Mouse (Mus musculus): ENCODE measurements around the gene Tmem167. TPM values are rescaled to one million over a fixed set of nuclear protein-coding genes. Genes with fewer than 3 reads are reported as not detected.
A peak's percentile ranks its signal among the peaks of the same experiment; 100 is the strongest.

Gene Tmem167
- polyA plus RNA-seq, 1 experiment from 2014 or later: 57.2 TPM

DNA sequence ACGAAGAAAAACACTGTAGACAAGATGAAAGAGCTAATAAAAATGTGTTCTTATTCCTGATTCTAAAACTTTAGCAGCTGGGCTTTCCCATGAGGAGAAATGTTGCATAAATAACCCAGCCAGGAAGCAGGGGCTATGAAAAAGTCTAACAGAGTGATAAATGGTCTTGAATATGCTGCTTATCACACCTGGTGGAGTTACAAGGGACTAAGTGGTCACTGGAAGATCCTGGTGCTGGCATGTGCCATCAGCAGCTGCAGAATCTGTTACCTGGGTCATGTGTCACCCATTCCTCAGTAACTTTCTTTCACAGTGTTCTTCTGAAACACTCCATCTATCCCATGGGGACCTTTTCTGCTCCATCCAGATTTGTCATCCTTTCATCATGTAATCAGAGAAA, 22.8 kb downstream of the Tmem167 start:
- DNase-seq: no peak
- ATAC-seq (ENCODE audit: low FRiP score, low TSS enrichment): no peak
- Histone ChIP-seq H3K9ac (replicated peaks; ENCODE audit: low read length) (no peak overlapping the region), H3K4me2 (ENCODE audit: low read length) (no peak overlapping the region), H3K27ac (replicated peaks; ENCODE audit: low read depth, low read length) (no peak overlapping the region), H3K9me3 (ENCODE audit: control insufficient read depth, low read length) (no peaks in the 10 kb centered on the region), H3K36me3 (ENCODE audit: control insufficient read depth, insufficient read depth, low read length) (no peaks in the 10 kb centered on the region), H3K27me3 (ENCODE audit: control insufficient read depth, insufficient read depth, low read length) (no peaks in the 10 kb centered on the region), H3K4me1 (ENCODE audit: control insufficient read depth, insufficient read depth, low read length) (no peaks in the 10 kb centered on the region), H3K4me3 (replicated peaks; ENCODE audit: low read depth, low read length) (no peak overlapping the region)
- 88% methylated on average over 1 of the region's 1 CpGs for WGBS

DNA sequence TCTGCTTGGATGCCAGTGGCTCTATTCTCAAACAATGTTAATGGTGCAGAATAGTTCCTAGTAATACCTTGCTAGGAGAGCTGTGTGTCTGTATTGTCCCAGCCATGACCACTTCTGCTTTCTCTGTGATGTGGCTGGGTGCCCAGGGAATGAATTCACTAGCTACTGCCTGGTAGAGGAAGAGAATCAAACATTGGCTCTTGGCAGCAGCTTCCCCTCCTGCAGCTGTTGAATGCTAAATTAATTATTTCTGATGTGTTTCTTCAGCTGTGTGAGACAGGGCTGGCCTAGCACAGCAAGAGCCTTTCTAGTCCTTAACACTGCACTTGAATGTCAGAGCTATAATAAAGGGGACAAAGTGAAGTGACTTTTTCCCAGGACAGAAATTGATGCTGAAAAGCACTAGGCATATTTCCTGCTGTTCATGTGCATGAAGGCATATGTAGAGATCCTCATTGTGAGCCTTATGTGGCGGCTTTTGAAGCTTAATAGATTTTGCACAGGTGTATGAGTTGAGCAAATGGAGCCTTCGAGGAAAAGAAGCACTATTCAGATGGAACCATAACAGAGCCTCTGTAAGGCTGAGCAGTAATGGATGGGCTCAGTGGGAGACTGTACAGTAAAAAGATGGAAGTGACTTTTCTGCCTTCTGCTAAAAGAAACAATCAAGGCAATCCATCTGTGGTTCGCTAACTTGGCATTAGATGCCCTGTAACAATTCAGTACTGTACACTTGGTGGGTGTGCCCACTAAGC, 47.4 kb downstream of the Tmem167 start:
- no peak overlapping the region for H3K9ac ChIP-seq (replicated peaks; ENCODE audit: low read length)
- no peaks in the 10 kb centered on the region for H3K9me3 ChIP-seq (ENCODE audit: control insufficient read depth, low read length)
- 0 out of 2 replicates have a peak overlapping the region, but pooled peaks have one; percentile 0 for H3K27ac ChIP-seq (replicated peaks; ENCODE audit: low read depth, low read length)
- H3K4me2 ChIP-seq (ENCODE audit: low read length): no peak overlapping the region
- H3K4me3 ChIP-seq (replicated peaks; ENCODE audit: low read depth, low read length): no peak overlapping the region
- WGBS: 75% methylated on average over 3 of the region's 3 CpGs
- H3K36me3 ChIP-seq (ENCODE audit: control insufficient read depth, insufficient read depth, low read length): no peaks in the 10 kb centered on the region
- ATAC-seq (ENCODE audit: low FRiP score, low TSS enrichment): no peak
- H3K27me3 ChIP-seq (ENCODE audit: control insufficient read depth, insufficient read depth, low read length): no peaks in the 10 kb centered on the region
- peak; percentile 51 for DNase-seq
- H3K4me1 ChIP-seq (ENCODE audit: control insufficient read depth, insufficient read depth, low read length): no peaks in the 10 kb centered on the region

DNA sequence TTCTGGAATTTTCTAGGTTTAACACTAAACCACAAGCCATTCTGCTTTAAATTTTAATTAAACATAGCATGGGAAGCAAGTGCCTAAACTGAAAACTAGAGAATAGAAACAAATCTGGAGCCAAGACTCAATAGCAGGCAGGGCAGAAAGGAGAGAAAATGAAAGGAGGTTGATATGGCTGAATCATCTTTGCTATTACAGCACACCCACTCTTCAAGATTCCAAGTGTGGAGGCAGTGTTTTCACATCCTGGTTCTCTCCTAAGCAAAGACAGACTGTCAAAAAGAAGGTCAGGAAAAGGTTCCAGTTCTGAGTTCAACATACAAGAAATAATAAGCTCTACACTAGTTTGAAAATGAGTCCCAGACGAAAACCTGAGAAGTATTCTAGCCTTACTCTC, 52.8 kb downstream of the Tmem167 start:
- ATAC-seq (ENCODE audit: low FRiP score, low TSS enrichment) (no peak), DNase-seq (no peak)
- Histone ChIP-seq H3K4me2 (ENCODE audit: low read length) (no peak overlapping the region), H3K9ac (replicated peaks; ENCODE audit: low read length) (no peak overlapping the region), H3K27ac (replicated peaks; ENCODE audit: low read depth, low read length) (no peak overlapping the region), H3K36me3 (ENCODE audit: control insufficient read depth, insufficient read depth, low read length) (no peaks in the 10 kb centered on the region), H3K9me3 (ENCODE audit: control insufficient read depth, low read length) (no peaks in the 10 kb centered on the region), H3K27me3 (ENCODE audit: control insufficient read depth, insufficient read depth, low read length) (no peaks in the 10 kb centered on the region), H3K4me3 (replicated peaks; ENCODE audit: low read depth, low read length) (no peak overlapping the region), H3K4me1 (ENCODE audit: control insufficient read depth, insufficient read depth, low read length) (no peaks in the 10 kb centered on the region)
- WGBS: 97% methylated on average over 1 of the region's 1 CpGs

DNA sequence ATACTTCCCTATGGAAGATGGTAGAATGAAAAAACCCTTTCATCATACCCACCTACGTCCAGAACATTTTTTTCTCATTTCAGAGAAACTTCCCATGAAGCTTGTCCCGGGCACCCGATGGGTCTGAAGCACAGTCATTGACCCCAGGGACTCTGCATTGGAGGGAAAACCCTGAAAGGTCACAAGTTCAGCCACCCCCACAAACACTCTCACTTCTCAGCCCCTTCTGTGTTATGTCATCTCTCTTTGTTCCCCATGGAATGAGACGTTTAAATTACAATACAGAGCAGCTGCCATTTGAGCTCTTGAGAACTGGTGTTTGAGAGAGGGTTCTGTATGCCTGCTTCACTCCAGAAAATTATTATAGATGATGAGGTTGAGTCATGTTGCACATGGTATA, 54.3 kb downstream of the Tmem167 start:
- Histone ChIP-seq H3K4me2 (ENCODE audit: low read length) (no peak overlapping the region), H3K4me3 (replicated peaks; ENCODE audit: low read depth, low read length) (no peak overlapping the region), H3K9me3 (ENCODE audit: control insufficient read depth, low read length) (no peaks in the 10 kb centered on the region), H3K27me3 (ENCODE audit: control insufficient read depth, insufficient read depth, low read length) (no peaks in the 10 kb centered on the region), H3K36me3 (ENCODE audit: control insufficient read depth, insufficient read depth, low read length) (no peaks in the 10 kb centered on the region), H3K4me1 (ENCODE audit: control insufficient read depth, insufficient read depth, low read length) (no peaks in the 10 kb centered on the region), H3K27ac (replicated peaks; ENCODE audit: low read depth, low read length) (no peak overlapping the region), H3K9ac (replicated peaks; ENCODE audit: low read length) (no peak overlapping the region)
- DNase-seq (no peak), ATAC-seq (ENCODE audit: low FRiP score, low TSS enrichment) (no peak)
- 13% methylated on average over 4 of the region's 4 CpGs for WGBS

DNA sequence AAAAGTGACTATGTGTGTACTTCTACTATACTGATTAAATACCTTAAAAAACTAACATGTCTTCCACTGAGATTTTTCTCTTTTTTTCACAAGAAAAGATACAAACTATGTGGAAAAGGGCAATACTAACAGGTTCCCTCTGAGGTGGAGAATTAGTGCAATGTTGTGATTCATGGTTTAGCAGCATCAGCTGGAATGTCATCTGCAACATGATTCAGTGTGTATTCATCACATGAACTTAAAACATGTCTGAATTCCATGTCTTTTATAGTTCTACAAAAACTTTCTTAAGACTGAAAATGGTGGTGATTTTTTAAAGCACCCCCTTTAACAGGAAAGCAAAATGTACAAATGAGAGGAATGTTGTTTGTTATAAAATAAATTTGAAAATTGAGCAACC, 63.0 kb downstream of the Tmem167 start:
- Histone ChIP-seq H3K27ac (replicated peaks; ENCODE audit: low read depth, low read length) (no peak overlapping the region), H3K9ac (replicated peaks; ENCODE audit: low read length) (no peak overlapping the region), H3K36me3 (ENCODE audit: control insufficient read depth, insufficient read depth, low read length) (no peaks in the 10 kb centered on the region), H3K4me3 (replicated peaks; ENCODE audit: low read depth, low read length) (no peak overlapping the region), H3K27me3 (ENCODE audit: control insufficient read depth, insufficient read depth, low read length) (no peaks in the 10 kb centered on the region), H3K4me2 (ENCODE audit: low read length) (no peak overlapping the region), H3K4me1 (ENCODE audit: control insufficient read depth, insufficient read depth, low read length) (no peaks in the 10 kb centered on the region), H3K9me3 (ENCODE audit: control insufficient read depth, low read length) (no peaks in the 10 kb centered on the region)
- no peak for ATAC-seq (ENCODE audit: low FRiP score, low TSS enrichment)
- no peak for DNase-seq

DNA sequence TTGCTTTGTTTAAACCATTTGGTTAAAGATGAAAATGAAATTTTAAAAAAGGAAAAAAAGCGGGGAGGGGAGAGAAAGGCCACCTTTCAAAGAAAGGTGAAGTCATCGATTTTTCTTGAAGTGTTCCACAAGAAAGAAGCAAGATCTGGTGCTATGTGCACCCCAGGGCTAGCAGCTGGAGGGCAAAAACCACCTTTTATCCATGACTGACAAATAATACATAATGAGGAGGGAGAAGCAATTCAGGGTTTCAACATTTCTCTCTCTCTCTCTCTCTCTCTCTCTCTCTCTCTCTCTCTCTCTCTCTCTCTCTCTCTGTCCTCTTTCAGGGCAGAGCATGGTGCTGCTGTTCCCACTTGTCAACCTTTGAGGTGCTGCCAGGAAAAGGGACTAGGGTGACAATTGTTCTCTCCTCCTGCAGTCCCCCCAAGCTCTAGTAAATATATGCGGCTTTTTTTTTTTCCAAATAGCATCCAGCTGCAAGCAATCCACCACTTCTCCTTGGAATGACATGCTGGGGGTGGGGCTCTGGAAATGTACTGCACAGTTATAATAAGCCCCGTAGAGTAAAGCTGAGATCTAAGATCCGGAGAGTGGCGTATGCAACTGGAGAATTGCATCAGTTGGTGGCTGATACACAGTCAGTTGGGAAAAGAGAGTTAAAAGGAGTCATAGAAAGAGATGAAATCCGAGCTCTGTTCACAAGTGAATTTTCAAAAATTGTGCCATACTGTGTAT, 63.8 kb downstream of the Tmem167 start:
- Histone ChIP-seq H3K4me2 (ENCODE audit: low read length) (peak overlapping the region; percentile 32), H3K36me3 (ENCODE audit: control insufficient read depth, insufficient read depth, low read length) (no peaks in the 10 kb centered on the region), H3K9me3 (ENCODE audit: control insufficient read depth, low read length) (no peaks in the 10 kb centered on the region), H3K27ac (replicated peaks; ENCODE audit: low read depth, low read length) (peak overlapping the region; percentile 66), H3K4me3 (replicated peaks; ENCODE audit: low read depth, low read length) (no peak overlapping the region), H3K9ac (replicated peaks; ENCODE audit: low read length) (0 out of 2 replicates have a peak overlapping the region, but pooled peaks have one; percentile 26), H3K27me3 (ENCODE audit: control insufficient read depth, insufficient read depth, low read length) (no peaks in the 10 kb centered on the region), H3K4me1 (ENCODE audit: control insufficient read depth, insufficient read depth, low read length) (no peaks in the 10 kb centered on the region)
- DNase-seq: peak; percentile 75
- WGBS: 27% methylated on average over 7 of the region's 7 CpGs
- peak; percentile 81; the same call in 1 of the 2 replicates for ATAC-seq (ENCODE audit: low FRiP score, low TSS enrichment)

DNA sequence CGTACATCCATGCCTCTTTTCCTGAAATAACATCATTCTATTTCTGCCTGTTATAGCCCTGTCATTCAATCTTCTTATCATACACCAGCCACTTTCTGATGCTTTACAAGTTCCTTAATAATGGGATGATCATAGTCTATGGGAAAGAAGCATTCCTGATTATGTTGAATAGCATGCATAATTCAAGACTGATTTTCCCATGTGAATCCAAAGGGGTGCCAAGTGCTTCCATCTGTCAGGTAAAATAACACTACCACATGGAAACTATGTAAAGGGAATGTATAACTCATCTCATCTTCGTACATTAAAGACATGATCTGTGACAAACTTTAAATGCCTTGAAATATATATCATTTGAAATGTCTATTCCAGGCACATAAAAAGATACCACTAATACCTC, 75.2 kb downstream of the Tmem167 start:
- Histone ChIP-seq H3K4me3 (replicated peaks; ENCODE audit: low read depth, low read length) (no peak overlapping the region), H3K27ac (replicated peaks; ENCODE audit: low read depth, low read length) (no peak overlapping the region), H3K9me3 (ENCODE audit: control insufficient read depth, low read length) (no peaks in the 10 kb centered on the region), H3K36me3 (ENCODE audit: control insufficient read depth, insufficient read depth, low read length) (no peaks in the 10 kb centered on the region), H3K4me2 (ENCODE audit: low read length) (no peak overlapping the region), H3K9ac (replicated peaks; ENCODE audit: low read length) (no peak overlapping the region), H3K27me3 (ENCODE audit: control insufficient read depth, insufficient read depth, low read length) (no peaks in the 10 kb centered on the region), H3K4me1 (ENCODE audit: control insufficient read depth, insufficient read depth, low read length) (no peaks in the 10 kb centered on the region)
- ATAC-seq (ENCODE audit: low FRiP score, low TSS enrichment) (no peak), DNase-seq (no peak)
- 82% methylated on average over 2 of the region's 2 CpGs for WGBS

DNA sequence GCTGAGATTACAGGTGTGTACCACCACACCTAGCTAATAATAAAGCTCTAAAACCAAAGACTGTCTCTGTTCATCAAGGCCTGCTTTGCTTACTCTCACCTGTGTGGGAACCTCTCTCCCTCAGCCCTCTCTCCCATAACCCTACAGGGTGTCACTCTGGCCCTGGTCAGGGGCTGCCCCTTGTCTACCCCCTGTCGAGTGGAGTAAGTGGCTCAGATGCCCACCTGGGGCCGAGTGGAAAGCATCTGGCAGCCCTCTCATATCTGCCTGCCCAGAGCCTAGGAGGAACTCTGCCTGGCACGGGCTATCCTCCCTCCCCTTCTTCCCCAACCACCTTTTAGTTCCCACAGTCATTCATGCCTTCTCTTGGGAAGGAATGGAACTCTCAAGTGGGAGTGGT, 78.1 kb downstream of the Tmem167 start:
- no peaks in the 10 kb centered on the region for H3K9me3 ChIP-seq (ENCODE audit: control insufficient read depth, low read length)
- DNase-seq (no peak), ATAC-seq (ENCODE audit: low FRiP score, low TSS enrichment) (no peak; the same call in 1 of the 2 replicates)
- 54% methylated on average over 3 of the region's 3 CpGs for WGBS
- no peak overlapping the region for H3K27ac ChIP-seq (replicated peaks; ENCODE audit: low read depth, low read length)
- no peak overlapping the region for H3K9ac ChIP-seq (replicated peaks; ENCODE audit: low read length)
- H3K27me3 ChIP-seq (ENCODE audit: control insufficient read depth, insufficient read depth, low read length): no peaks in the 10 kb centered on the region
- no peaks in the 10 kb centered on the region for H3K36me3 ChIP-seq (ENCODE audit: control insufficient read depth, insufficient read depth, low read length)
- H3K4me1 ChIP-seq (ENCODE audit: control insufficient read depth, insufficient read depth, low read length): no peaks in the 10 kb centered on the region
- H3K4me3 ChIP-seq (replicated peaks; ENCODE audit: low read depth, low read length): no peak overlapping the region
- H3K4me2 ChIP-seq (ENCODE audit: low read length): no peak overlapping the region

Measured in midbrain, embryonic 14.5 days (tissue).